ENCODE assay signal across 10 mouse cellular contexts in the genomic region with DNA sequence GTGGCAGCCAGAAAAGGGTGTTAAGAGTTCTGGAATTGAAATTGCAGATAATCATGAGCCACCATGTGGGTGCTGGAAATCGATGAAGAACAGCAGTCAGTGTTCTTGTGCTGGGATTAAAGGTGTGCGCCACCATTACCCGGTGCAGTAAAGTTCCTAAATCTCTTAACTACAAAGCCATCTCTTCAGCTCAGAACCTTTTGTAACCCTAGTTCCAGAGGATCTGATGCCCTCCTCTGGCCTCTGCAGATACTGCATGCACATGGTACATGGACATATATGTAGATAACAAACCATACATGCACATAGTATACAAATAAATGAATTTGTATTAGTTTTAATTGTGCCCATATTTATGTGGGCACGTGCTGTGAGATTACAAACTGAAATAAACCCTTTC. TPM values are rescaled to one million over a fixed set of nuclear protein-coding genes. Genes with fewer than 3 reads are reported as not detected.
A peak's percentile ranks its signal among the peaks of the same experiment; 100 is the strongest.
DNase-seq lines count a peak whose midpoint lies in the region; ATAC-seq and TF ChIP-seq lines count a peak whose summit lies in the region.
"Had no signal": no experiment of that assay in that cellular context is flagged by ENCODE, and none has a peak within 500 bp of the region (broad histone marks: within the 10 kb centered on the region; RNA-seq: fewer than 3 reads in every experiment).

No protein-coding gene starts in this region.

- no peaks in the 10 kb centered on the region for H3K9me3 ChIP-seq in E14TG2a.4 (ENCODE audit: low read length)
- H3K9me3 ChIP-seq in hindbrain, embryonic 11.5 days (ENCODE audit: control insufficient read depth, low read length): no peaks in the 10 kb centered on the region
- H3K9me3 ChIP-seq: hindbrain, embryonic 15.5 days; neural tube, embryonic 12.5 days had no signal

- peaks cover 74% of the 10 kb centered on the region for H3K4me1 ChIP-seq in E14TG2a.4 (replicated peaks; ENCODE audit: low read depth, low read length)
- no peaks in the 10 kb centered on the region; the same call in 1 of the 2 replicates for H3K4me1 ChIP-seq in hindbrain, embryonic 11.5 days (replicated peaks; ENCODE audit: control insufficient read depth, insufficient read depth, low read length)

- peaks cover 87% of the 10 kb centered on the region for H3K36me3 ChIP-seq in E14TG2a.4 (ENCODE audit: insufficient read depth, low read length)
- H3K36me3 ChIP-seq in hindbrain, embryonic 11.5 days (ENCODE audit: control insufficient read depth, insufficient read depth, low read length): peaks cover 6% of the 10 kb centered on the region; the same call in 1 of the 2 replicates

- peak; percentile 7 to 17 for DNase-seq in heart, postnatal 14 days
- DNase-seq in heart, postnatal 10 days: no peak
- peak; percentile 72 for DNase-seq in induced T-regulatory cell, adult 2 months (ENCODE audit: low read depth)
- DNase-seq in retina, postnatal 1 day: peak; percentile 34
- no peak for DNase-seq in ovary, postnatal 10 days (ENCODE audit: low spot score)
- no peak for DNase-seq in cerebellum, adult 9-10 months
- DNase-seq in hindbrain, embryonic 11.5 days (ENCODE audit: low spot score): no peak

- no peak overlapping the region for H3K4me2 ChIP-seq in hindbrain, embryonic 11.5 days (replicated peaks; ENCODE audit: low read depth, low read length)
- H3K4me2 ChIP-seq: hindbrain, embryonic 15.5 days; neural tube, embryonic 12.5 days had no signal

- 97% methylated on average over 4 of the region's 4 CpGs for WGBS in hindbrain, embryonic 11.5 days

- intact Hi-C loops in heart, postnatal 14 days (cut with DNase I): no loop called here
- intact Hi-C loops in heart, postnatal 10 days (cut with DNase I): no loop called here

- no peaks in the 10 kb centered on the region for H3K27me3 ChIP-seq in E14TG2a.4 (ENCODE audit: insufficient read depth, low read length)
- H3K27me3 ChIP-seq in hindbrain, embryonic 11.5 days (ENCODE audit: control insufficient read depth, insufficient read depth, low read length): no peaks in the 10 kb centered on the region
- H3K27me3 ChIP-seq: hindbrain, embryonic 15.5 days; neural tube, embryonic 12.5 days had no signal

- no peak for ATAC-seq in hindbrain, embryonic 11.5 days (ENCODE audit: low FRiP score)

- H3K9ac ChIP-seq in hindbrain, embryonic 11.5 days (ENCODE audit: low read depth, low read length): no peak overlapping the region
- H3K9ac ChIP-seq: hindbrain, embryonic 15.5 days; neural tube, embryonic 12.5 days had no signal

- H3K27ac ChIP-seq in hindbrain, embryonic 11.5 days (ENCODE audit: low read depth, low read length): no peak overlapping the region
- H3K27ac ChIP-seq: hindbrain, embryonic 15.5 days; neural tube, embryonic 12.5 days had no signal

- peak; percentile 56 for TF ChIP-seq CTCF in E14TG2a.4 (conservative IDR thresholded peaks at IDR 0.05; ENCODE audit: low read length)

- H3K4me3 ChIP-seq in E14TG2a.4 (replicated peaks; ENCODE audit: low read length): no peak overlapping the region
- no peak overlapping the region for H3K4me3 ChIP-seq in hindbrain, embryonic 11.5 days (ENCODE audit: low read depth, low read length)
- H3K4me3 ChIP-seq: hindbrain, embryonic 15.5 days; neural tube, embryonic 12.5 days had no signal

RNA-seq across cellular contexts. Expression of gene Crkl, which starts 8.5 kb away (rescaled TPM):
- 10 to 100 TPM; 25.2 to 28.9 TPM for total RNA-seq in heart, postnatal 14 days (2021)
- 10 to 100 TPM; 27.9 to 33.8 TPM for total RNA-seq in heart, postnatal 10 days (2021)
- polyA plus RNA-seq in hindbrain, embryonic 11.5 days (2014; fragmentation: Nextera tagmentation; extraction: Ambion mirVana): 79.1 and 87.5 TPM in 2 replicates

RNA-seq across cellular contexts. Expression of gene Aifm3, which starts 29.2 kb away (rescaled TPM):
- under 1 TPM; 0.19 to 0.24 TPM for total RNA-seq in heart, postnatal 14 days (2021)
- total RNA-seq in heart, postnatal 10 days (2021): under 1 TPM; 0.34 to 0.45 TPM
- polyA plus RNA-seq in hindbrain, embryonic 11.5 days (2014; fragmentation: Nextera tagmentation; extraction: Ambion mirVana): 2.5 and 2.6 TPM in 2 replicates

RNA-seq across cellular contexts. Expression of gene Lztr1, which starts 48.2 kb away (rescaled TPM):
- 10 to 100 TPM; 39.4 to 42.8 TPM for total RNA-seq in heart, postnatal 14 days (2021)
- total RNA-seq in heart, postnatal 10 days (2021): 10 to 100 TPM; 38.0 to 41.8 TPM
- polyA plus RNA-seq in hindbrain, embryonic 11.5 days (2014; fragmentation: Nextera tagmentation; extraction: Ambion mirVana): 85.3 and 85.8 TPM in 2 replicates

RNA-seq across cellular contexts. Expression of gene Pi4ka, which starts 54.1 kb away (rescaled TPM):
- total RNA-seq in heart, postnatal 14 days (2021): 10 to 100 TPM; 52.7 to 54.3 TPM
- total RNA-seq in heart, postnatal 10 days (2021): 10 to 100 TPM; 55.3 to 56.7 TPM
- polyA plus RNA-seq in hindbrain, embryonic 11.5 days (2014; fragmentation: Nextera tagmentation; extraction: Ambion mirVana): 43.4 and 45.3 TPM in 2 replicates

RNA-seq across cellular contexts. Expression of gene Snap29, which starts 54.5 kb away (rescaled TPM):
- 10 to 100 TPM; 15.8 to 16.5 TPM for total RNA-seq in heart, postnatal 14 days (2021)
- 10 to 100 TPM; 16.2 to 17.3 TPM for total RNA-seq in heart, postnatal 10 days (2021)
- 8.3 and 9.0 TPM in 2 replicates for polyA plus RNA-seq in hindbrain, embryonic 11.5 days (2014; fragmentation: Nextera tagmentation; extraction: Ambion mirVana)

Comparison
In these comparisons a context has a peak if more than half of its experiments do, and no peak if none do; other contexts are left out.
1. DNase-seq: peak in heart, postnatal 14 days (2 of 2), induced T-regulatory cell, adult 2 months (single experiment) and retina, postnatal 1 day (single experiment); none in heart, postnatal 10 days (0 of 2), ovary, postnatal 10 days (single experiment), cerebellum, adult 9-10 months (single experiment) and hindbrain, embryonic 11.5 days (single experiment).